Mouse (Mus musculus): Measurements from ENCODE around the gene Serac1.

Gene Serac1
- long read RNA-seq, experiment 1, partial matches to known transcripts, result 4 of 7 reads
- long read RNA-seq, experiment 1, other reads (novel, unspliced or antisense), result 3 of 7 reads
- long read RNA-seq, experiment 2, partial matches to known transcripts, result 1 of 1 reads
- long read RNA-seq, experiment 2, other reads (novel, unspliced or antisense), result 0 of 1 reads

GRCm38 (mm10) chr17:6079287-6080122 lies at the start of gene Serac1, which contains the start of gene Gtf2h5:
Gene Serac1, minus strand, starts transcription at chr17:6079741.
Gene Gtf2h5, plus strand, starts transcription at chr17:6079786.
- intact Hi-C loops (cut with DNase I), result no loop called here

DNA sequence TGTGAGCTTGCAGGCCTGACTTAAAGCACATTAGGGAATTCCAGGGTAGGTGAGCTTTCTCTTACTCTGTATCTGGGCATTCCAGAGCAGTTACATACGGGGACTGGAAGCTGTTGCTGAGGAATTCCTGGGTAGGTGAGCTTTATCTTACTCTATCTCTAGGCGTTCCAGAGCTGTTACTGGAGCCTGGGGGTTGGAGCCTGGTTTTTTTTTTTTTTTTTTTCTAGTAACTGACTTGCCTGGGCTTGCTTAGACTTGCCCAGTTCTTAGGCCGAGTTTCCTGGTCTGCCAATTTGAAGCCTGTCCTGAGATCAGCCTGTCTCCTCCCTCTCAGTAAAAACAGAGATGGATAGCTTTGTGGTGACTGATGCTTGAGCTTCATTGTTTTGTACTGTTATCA lies 48.5 kb upstream of the Serac1 start:
- intact Hi-C loops (cut with DNase I), result no loop called here

DNA sequence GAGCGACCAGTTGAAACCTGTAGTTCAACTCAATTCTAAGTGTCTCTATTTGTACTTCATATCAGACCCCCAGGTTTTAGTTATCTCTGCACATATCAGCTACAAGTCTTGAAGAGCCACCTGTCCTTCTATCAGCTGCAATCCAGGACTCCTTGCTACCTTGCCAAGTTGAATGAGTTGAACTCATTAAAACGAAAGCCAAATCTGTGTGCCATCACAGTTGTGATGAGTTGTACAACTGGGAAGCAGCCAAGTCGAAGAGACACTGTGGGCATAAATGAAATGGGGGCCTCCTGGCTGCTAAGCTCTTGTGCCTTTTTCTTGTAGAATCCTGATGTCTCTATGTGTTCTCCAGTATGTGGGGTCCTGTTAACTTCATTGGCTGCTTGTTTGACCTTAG lies 45.9 kb upstream of the Serac1 start:
- intact Hi-C loops (cut with DNase I), result no loop called here

GRCm38 (mm10) chr17:6123776-6124175 lies 44.2 kb upstream of the Serac1 start:
- intact Hi-C loops (cut with DNase I), result no loop called here

- intact Hi-C loops (cut with DNase I), result loop anchor here (10.0 kb wide), 2 partner anchors 56 to 96 kb away; no protein-coding TSS in a partner anchor
Observed at GRCm38 (mm10) chr17:6118861-6119260, 39.3 kb upstream of the Serac1 start.

DNA sequence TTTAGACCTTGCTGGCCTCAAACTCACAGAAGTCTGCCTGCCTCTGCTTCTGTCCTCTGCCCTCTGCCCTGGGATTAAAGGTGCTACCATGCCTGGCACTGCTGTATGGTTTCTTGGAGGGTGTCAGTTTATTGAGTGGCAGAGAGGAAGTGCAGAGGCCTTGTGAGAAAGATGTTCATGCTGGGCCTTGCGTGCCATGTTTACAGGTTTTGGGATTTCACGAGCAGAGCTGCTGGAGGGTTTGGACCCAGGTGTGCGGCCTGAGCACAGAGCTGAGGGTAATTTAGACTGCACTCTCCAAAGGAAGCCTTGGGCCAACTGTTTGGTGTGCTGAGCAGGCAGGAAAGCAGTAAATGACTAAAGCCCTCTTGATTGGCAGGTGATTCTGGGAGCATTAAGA lies 38.4 kb upstream of the Serac1 start:
- intact Hi-C loops (cut with DNase I), result loop anchor here (10.0 kb wide), 2 partner anchors 57 to 97 kb away; no protein-coding TSS in a partner anchor

- intact Hi-C loops (cut with DNase I), result loop anchor here (10.0 kb wide), 2 partner anchors 58 to 98 kb away; no protein-coding TSS in a partner anchor
Observed at GRCm38 (mm10) chr17:6117148-6117725, 37.7 kb upstream of the Serac1 start.

DNA sequence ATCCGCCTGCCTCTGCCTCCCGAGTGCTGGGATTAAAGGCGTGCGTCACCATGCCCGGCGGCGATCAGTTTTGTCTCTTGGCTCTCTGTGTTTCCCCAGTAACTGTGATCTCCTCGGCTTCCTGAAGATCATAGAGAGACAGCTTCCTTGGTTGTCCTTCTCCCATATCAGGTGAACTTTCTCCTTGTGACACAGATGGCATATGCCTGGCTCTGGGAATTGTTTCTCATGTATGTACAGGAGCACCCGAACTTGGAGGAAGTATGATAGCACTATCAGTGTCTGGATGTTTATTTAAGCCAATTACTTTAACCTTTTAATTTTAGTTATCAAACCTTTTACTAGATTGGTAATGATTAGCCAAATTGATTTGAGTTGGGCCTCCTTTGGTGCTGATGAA lies 35.5 kb upstream of the Serac1 start:
- intact Hi-C loops (cut with DNase I), result loop anchor here (10.0 kb wide), 2 partner anchors 60 to 100 kb away; no protein-coding TSS in a partner anchor

GRCm38 (mm10) chr17:6113653-6114052 lies 34.1 kb upstream of the Serac1 start:
- intact Hi-C loops (cut with DNase I), result loop anchor here (10.0 kb wide), 2 partner anchors 61 to 101 kb away; no protein-coding TSS in a partner anchor

- intact Hi-C loops (cut with DNase I), result loop anchor here (10.0 kb wide), 2 partner anchors 64 to 104 kb away; no protein-coding TSS in a partner anchor
Observed at GRCm38 (mm10) chr17:6110956-6111355, 31.4 kb upstream of the Serac1 start.

GRCm38 (mm10) chr17:6108175-6108574 lies 28.6 kb upstream of the Serac1 start:
- intact Hi-C loops (cut with DNase I), result no loop called here

- intact Hi-C loops (cut with DNase I), result no loop called here
Observed at GRCm38 (mm10) chr17:6107015-6107601, 27.6 kb upstream of the Serac1 start.

GRCm38 (mm10) chr17:6106361-6107014 lies 26.9 kb upstream of the Serac1 start, which contains the start of gene Tulp4:
Gene Tulp4, plus strand, starts transcription at chr17:6106437.
- intact Hi-C loops (cut with DNase I), result no loop called here

- intact Hi-C loops (cut with DNase I), result no loop called here
Observed at GRCm38 (mm10) chr17:6103566-6103965, 24.0 kb upstream of the Serac1 start.

- intact Hi-C loops (cut with DNase I), result no loop called here
Observed at GRCm38 (mm10) chr17:6102287-6102686, 22.7 kb upstream of the Serac1 start.

- intact Hi-C loops (cut with DNase I), result no loop called here
Observed at GRCm38 (mm10) chr17:6097884-6098283, 18.3 kb upstream of the Serac1 start.

GRCm38 (mm10) chr17:6095579-6095978 lies 16.0 kb upstream of the Serac1 start:
- intact Hi-C loops (cut with DNase I), result no loop called here

GRCm38 (mm10) chr17:6091604-6092003 lies 12.1 kb upstream of the Serac1 start:
- intact Hi-C loops (cut with DNase I), result no loop called here

DNA sequence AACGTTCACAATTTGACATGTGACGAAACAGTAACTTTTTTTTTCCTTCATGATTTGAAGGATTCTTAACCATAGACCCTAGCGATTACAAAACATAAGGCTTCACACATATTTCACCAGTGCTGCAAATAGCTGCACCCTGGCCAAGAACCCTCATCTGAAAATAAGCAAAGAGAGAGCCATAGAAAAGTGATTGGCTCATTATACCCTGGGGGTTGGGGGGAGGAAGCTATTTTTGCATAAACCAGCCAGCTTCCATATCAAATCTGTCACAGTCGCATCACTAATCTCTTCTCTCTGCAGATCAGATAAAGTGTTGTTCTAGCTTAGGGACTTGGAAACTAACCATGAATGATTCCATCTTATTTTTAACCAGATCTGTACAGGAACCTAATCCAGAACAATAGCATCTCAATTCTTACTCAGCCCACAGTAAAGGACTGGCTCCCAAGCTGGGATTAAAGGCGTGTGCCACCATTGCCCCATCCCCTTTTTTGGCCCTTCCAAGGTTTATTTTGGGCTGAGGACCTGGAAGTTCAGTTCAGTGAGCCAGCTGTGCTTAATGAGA lies 3.9 kb upstream of the Serac1 start:
- intact Hi-C loops (cut with DNase I), result no loop called here

GRCm38 (mm10) chr17:6073405-6073804 lies 6.1 kb downstream of the Serac1 start:
- intact Hi-C loops (cut with DNase I), result no loop called here

DNA sequence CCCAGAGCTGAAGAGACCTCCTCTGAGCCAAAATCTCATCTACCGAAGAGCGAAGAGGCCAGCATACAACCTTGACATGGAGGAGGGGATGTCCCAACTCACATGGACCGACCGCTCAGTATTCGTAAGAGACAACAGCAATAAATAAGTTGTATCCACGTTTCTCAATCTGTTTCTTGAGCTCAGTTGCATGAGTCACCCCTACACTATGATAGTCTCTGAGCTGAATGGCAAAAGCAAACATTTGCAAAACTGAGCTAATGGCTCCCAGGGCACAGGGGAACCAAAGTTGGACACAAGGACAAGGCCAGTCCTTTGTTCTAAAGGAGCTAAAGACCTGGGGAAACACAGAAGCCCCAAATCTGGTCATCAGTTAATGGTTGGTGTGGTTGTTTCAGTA lies 9.7 kb downstream of the Serac1 start:
- intact Hi-C loops (cut with DNase I), result no loop called here

Measured in adrenal gland (tissue).